Mouse (Mus musculus): ENCODE measurements around the gene Atp6v1g1.

Gene Atp6v1g1

GRCm38 (mm10) chr4:63547799-63548198, 3.2 kb downstream of the Atp6v1g1 start:
- DNase-seq = no peak

GRCm38 (mm10) chr4:63548491-63548890, 3.9 kb downstream of the Atp6v1g1 start:
- no peak for DNase-seq

- DNase-seq = no peak
These were observed 6.3 kb downstream of the Atp6v1g1 start for GRCm38 (mm10) chr4:63550908-63551307.

GRCm38 (mm10) chr4:63552865-63553264, 8.3 kb downstream of the Atp6v1g1 start:
- no peak for DNase-seq

GRCm38 (mm10) chr4:63553789-63554576, 9.4 kb downstream of the Atp6v1g1 start:
- no peak for DNase-seq

DNA sequence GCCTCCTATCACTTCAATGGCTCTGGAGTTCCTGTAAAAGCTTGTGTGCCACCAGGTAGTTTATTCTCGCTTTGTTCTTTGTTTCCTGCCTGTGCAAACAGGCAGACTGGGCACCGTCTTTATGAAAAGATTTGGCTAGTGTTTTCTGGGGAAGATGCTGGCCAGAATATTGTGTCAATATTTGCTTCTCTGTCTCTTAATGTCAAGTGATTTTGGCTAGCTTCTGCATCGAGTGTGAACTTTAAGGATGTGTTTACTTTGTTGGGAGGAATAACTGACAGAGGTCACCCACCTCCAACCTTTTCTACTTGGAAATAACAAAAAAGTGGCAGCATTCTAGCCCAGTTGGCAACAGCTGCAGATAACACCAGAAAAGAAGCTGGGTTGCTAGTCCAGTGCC, 10.0 kb downstream of the Atp6v1g1 start:
- no peak for DNase-seq

DNA sequence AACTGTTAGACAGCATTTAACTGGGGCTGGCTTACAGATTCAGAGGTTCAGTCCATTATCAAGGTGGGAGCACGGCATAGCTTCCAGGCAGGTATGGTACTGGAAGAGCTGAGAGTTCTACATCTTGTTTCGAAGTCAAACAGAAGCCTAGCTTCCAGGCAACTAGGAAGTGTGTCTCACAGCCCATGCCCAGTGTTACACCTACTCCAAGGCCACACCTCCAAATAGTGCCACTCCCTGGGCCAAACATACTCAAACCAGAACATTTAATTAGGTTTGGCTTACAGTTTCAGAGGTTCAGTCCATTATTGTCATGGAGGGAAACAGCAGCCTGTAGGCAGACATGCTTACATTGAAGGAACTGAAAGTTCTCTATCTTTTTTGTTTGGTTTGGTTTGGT, 10.5 kb downstream of the Atp6v1g1 start:
- DNase-seq = no peak

- DNase-seq = no peak
These were observed 12.1 kb downstream of the Atp6v1g1 start for GRCm38 (mm10) chr4:63556665-63557064.

- DNase-seq = no peak
These were observed 12.8 kb downstream of the Atp6v1g1 start for GRCm38 (mm10) chr4:63557124-63558059.

GRCm38 (mm10) chr4:63558407-63559081, 14.0 kb downstream of the Atp6v1g1 start, which contains the start of gene Tmem268:
Gene Tmem268 (plus strand): TSS chr4:63558781.
- DNase-seq = peak; percentile 82

- DNase-seq = no peak
These were observed 14.6 kb downstream of the Atp6v1g1 start for GRCm38 (mm10) chr4:63559127-63559697.

DNA sequence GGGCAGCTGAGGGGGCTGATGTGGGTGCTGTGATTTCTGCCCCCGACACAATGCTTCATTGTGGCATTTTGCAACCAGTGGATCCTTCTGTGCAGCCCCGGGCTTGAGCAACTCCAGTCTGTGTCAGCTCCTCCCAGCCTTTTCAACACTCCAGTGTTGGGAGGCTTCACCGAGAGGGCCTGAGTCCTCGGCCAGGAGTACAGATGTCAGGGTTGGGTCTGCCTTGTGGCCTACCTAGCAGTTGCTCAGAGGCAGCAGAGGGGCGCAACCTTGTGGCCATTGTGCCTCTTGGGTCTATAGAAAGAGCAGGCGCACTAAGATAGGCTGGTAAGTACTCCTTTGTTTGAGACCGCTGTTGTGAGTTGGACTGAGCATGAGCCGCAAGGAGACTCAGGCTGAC, 15.5 kb downstream of the Atp6v1g1 start:
- no peak for DNase-seq

- no peak for DNase-seq
These were observed 17.5 kb downstream of the Atp6v1g1 start for GRCm38 (mm10) chr4:63561861-63562675.

DNA sequence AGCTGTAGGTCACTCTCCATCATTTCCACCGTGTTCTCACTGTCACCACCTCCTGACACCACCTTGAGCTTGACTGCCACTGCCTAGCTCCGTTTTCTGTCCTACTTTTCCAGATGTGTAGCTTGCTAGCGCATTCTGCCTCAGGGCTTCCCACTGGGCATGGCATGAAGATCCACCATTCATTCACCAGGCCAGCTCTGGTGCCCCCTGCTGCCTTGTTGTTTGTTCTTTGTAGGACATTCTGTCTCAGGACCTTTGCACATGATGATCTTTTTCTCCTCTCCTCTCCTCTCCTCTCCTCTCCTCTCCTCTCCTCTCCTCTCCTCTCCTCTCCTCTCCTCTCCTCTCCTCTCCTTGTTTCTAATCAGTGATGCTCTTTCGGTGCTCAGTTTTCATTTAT, 18.2 kb downstream of the Atp6v1g1 start:
- DNase-seq = no peak

DNA sequence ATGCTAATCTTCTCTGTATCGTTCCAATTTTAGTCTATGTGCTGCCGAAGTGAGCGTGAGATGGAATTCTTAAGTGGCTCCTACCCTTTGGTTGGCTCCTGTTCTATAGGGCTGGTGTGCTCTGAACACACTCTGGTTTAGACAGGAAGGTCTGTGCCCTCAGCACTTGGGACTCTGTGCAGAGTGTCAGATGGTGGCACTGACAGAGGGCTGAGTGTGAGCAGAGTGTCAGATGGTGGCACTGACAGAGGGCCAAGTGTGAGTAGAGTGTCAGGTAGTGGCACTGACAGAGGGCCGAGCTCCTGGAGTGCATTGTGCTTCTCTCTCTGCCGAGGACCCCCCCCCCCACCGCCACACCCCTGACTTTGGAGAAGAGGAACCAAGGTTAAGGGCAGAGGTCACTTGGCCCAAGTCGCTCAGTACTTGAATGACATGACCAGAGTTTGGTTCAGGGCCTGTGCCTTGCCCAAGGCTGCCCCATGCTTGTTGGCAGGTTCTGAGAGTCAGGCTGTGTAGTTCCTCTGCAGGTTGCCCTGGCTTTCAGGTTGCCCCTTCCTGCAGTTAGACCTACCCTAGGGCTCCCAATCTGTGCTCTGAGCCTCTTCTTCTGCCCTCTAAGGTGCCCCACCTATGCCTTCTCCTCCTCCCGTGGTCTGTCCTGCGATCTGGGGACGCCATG, 23.3 kb downstream of the Atp6v1g1 start:
- DNase-seq = no peak

DNA sequence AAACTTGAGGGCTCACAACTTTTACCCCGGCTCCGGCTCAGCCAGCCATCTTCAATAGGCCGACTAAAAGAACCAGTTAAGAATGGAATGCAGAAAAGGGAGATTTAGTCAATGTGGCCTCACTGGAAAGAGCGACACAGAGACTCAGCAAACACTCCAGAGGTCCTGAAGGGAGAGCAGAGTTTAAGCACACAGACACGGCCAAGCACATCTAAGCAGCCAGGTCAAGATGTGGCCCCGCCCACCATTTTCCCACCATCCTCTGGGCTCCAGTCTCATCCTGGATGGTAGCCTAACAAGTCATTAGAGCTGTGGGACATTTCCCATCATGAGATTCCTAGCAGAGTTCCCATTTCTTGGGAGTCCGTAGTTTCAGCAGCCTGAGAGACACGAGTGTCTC, 24.8 kb downstream of the Atp6v1g1 start:
- DNase-seq = no peak

GRCm38 (mm10) chr4:63570208-63570781, 25.7 kb downstream of the Atp6v1g1 start:
- no peak for DNase-seq

- DNase-seq = no peak
These were observed 28.0 kb downstream of the Atp6v1g1 start for GRCm38 (mm10) chr4:63572621-63573020.

GRCm38 (mm10) chr4:63579649-63580048, 35.1 kb downstream of the Atp6v1g1 start:
- no peak for DNase-seq

GRCm38 (mm10) chr4:63580078-63580477, 35.5 kb downstream of the Atp6v1g1 start:
- no peak for DNase-seq

DNA sequence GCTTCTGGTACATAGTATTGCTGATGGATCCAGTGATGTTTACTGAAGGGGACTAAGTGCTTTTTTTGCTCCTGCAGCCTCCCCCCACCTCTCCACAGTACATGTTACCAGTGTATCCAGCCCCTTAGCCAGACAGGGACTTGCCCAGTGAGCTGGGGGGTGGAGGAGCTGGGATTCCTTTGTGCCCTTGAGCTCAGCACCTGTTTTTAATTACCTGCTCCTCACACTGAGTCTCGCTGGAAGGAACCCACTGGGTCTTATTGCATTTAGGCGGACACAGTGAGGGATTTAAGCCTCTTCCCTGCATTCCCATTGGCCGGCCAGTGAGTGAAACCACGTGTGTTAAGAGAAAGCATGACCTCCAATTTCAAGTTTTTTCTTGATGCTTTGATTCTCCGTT, 38.0 kb downstream of the Atp6v1g1 start:
- DNase-seq = no peak
